Mouse (Mus musculus) hindbrain, embryonic 15.5 days (tissue): Measurements from ENCODE around the gene Gm20403. TPM values are rescaled to one million over a fixed set of nuclear protein-coding genes. Genes with fewer than 3 reads are reported as not detected.

Experiments used
- ATAC-seq: fragments of 200-750 bp; cut with Nextera tagmentation; 2 replicates; pipeline ENCODE4 v1.8.0; 2017; ENCODE audit warnings: low read depth, moderate number of reproducible peaks, moderate TSS enrichment; ENCODE audit not compliant: low FRiP score
- H3K27ac ChIP-seq: fragments of 300-500 bp; sonication (generic); replicated peaks from 2 replicates; pipeline ENCODE4 v1.5.1; 2015; ENCODE audit warnings: mild to moderate bottlenecking, inconsistent platforms
- H3K27me3 ChIP-seq: fragments of 300-500 bp; sonication (generic); 2 replicates; pipeline ENCODE4 v1.6.1; 2015; ENCODE audit warnings: control low read depth, inconsistent platforms
- H3K36me3 ChIP-seq: fragments of 300-500 bp; sonication (generic); 2 replicates; pipeline ENCODE4 v1.6.1; 2015; ENCODE audit warnings: control low read depth, inconsistent platforms
- H3K4me1 ChIP-seq: fragments of 300-500 bp; sonication (generic); replicated peaks from 2 replicates; pipeline ENCODE4 v1.6.1; 2015; ENCODE audit warnings: control low read depth, inconsistent platforms
- H3K4me2 ChIP-seq: fragments of 300-500 bp; sonication (generic); 2 replicates; pipeline ENCODE4 v1.6.1; 2015; ENCODE audit warnings: moderate library complexity, mild to moderate bottlenecking, inconsistent platforms
- H3K4me3 ChIP-seq: fragments of 300-500 bp; sonication (generic); 2 replicates; pipeline ENCODE4 v1.5.1; 2015; ENCODE audit warnings: mild to moderate bottlenecking, inconsistent platforms
- H3K9ac ChIP-seq: fragments of 300-500 bp; sonication (generic); 2 replicates; pipeline ENCODE4 v1.6.1; 2015; ENCODE audit warnings: inconsistent platforms
- H3K9me3 ChIP-seq: fragments of 300-500 bp; sonication (generic); 2 replicates; pipeline ENCODE4 v1.6.1; 2016; ENCODE audit warnings: control low read depth, inconsistent platforms
- WGBS: fragments of 180-500 bp; shearing (Covaris S2); methylation state at CpG from one replicate; pipeline ENCODE4 v1.1.7; 2015; 5-methylcytosine and 5-hydroxymethylcytosine counted together
- polyA plus RNA-seq: library from polyadenylated mRNA; unstranded; fragments of >200 nt; fragmentation: Nextera tagmentation; extraction: Ambion mirVana; gene quantifications from 2 replicates; pipeline ENCODE4 v1.2.1, GENCODE M21; 2015

Gm20403 gene
- polyA plus RNA-seq, result not detected in 2 replicates

- ATAC-seq, result peak; percentile 79
- Histone ChIP-seq H3K9ac (peak within 1 kb of the TSS; percentile 62), H3K27ac (peak within 1 kb of the TSS; percentile 79), H3K4me2 (peak within 1 kb of the TSS; percentile 99), H3K4me1 (peaks cover 9% of the 10 kb centered on the region), H3K36me3 (no peaks in the 10 kb centered on the region), H3K4me3 (peak within 1 kb of the TSS; percentile 69), H3K9me3 (no peaks in the 10 kb centered on the region), H3K27me3 (no peaks in the 10 kb centered on the region)
- WGBS, result 0% methylated on average over 29 of the region's 60 CpGs
Measured at GRCm38 (mm10) chr12:54986052-54986717, at the start of gene Gm20403. Gene Gm20403 (minus strand): TSS chr12:54986529.

- no peak overlapping the region for H3K27ac ChIP-seq
- ATAC-seq, result no peak
- H3K4me2 ChIP-seq, result no peak overlapping the region
- H3K9me3 ChIP-seq, result no peaks in the 10 kb centered on the region
- H3K27me3 ChIP-seq, result no peaks in the 10 kb centered on the region
- no peaks in the 10 kb centered on the region for H3K4me1 ChIP-seq
- H3K9ac ChIP-seq, result no peak overlapping the region
- no peak overlapping the region for H3K4me3 ChIP-seq
- 77% methylated on average over 3 of the region's 3 CpGs for WGBS
- no peaks in the 10 kb centered on the region for H3K36me3 ChIP-seq
Measured at GRCm38 (mm10) chr12:55027088-55027487, 40.8 kb upstream of the Gm20403 start.

- ATAC-seq, result no peak
- WGBS, result 79% methylated on average over 2 of the region's 2 CpGs
Measured at GRCm38 (mm10) chr12:55023284-55023683, 37.0 kb upstream of the Gm20403 start.

GRCm38 (mm10) chr12:55019421-55019877, 33.1 kb upstream of the Gm20403 start:
- no peak overlapping the region for H3K4me2 ChIP-seq
- no peak overlapping the region for H3K4me3 ChIP-seq
- no peak overlapping the region for H3K9ac ChIP-seq
- no peaks in the 10 kb centered on the region for H3K9me3 ChIP-seq
- H3K4me1 ChIP-seq, result no peaks in the 10 kb centered on the region
- 93% methylated on average over 7 of the region's 7 CpGs for WGBS
- no peak for ATAC-seq
- no peaks in the 10 kb centered on the region for H3K36me3 ChIP-seq
- no peak overlapping the region for H3K27ac ChIP-seq
- H3K27me3 ChIP-seq, result no peaks in the 10 kb centered on the region

More at GRCm38 (mm10) chr12:55023284-55023683, 37.0 kb upstream of the Gm20403 start:
- no peak overlapping the region for H3K4me3 ChIP-seq
- H3K27ac ChIP-seq, result no peak overlapping the region
- H3K9ac ChIP-seq, result no peak overlapping the region
- no peaks in the 10 kb centered on the region for H3K9me3 ChIP-seq
- H3K27me3 ChIP-seq, result no peaks in the 10 kb centered on the region
- H3K4me2 ChIP-seq, result no peak overlapping the region
- H3K36me3 ChIP-seq, result no peaks in the 10 kb centered on the region
- no peaks in the 10 kb centered on the region for H3K4me1 ChIP-seq

- Histone ChIP-seq H3K27ac (no peak overlapping the region), H3K4me1 (no peaks in the 10 kb centered on the region), H3K4me2 (no peak overlapping the region), H3K27me3 (no peaks in the 10 kb centered on the region), H3K4me3 (no peak overlapping the region), H3K9me3 (no peaks in the 10 kb centered on the region), H3K9ac (no peak overlapping the region), H3K36me3 (no peaks in the 10 kb centered on the region)
- WGBS, result 63% methylated on average over 9 of the region's 9 CpGs
- no peak for ATAC-seq
Measured at GRCm38 (mm10) chr12:55017119-55017721, 30.9 kb upstream of the Gm20403 start.

- Histone ChIP-seq H3K36me3 (no peaks in the 10 kb centered on the region), H3K27ac (no peak overlapping the region), H3K9ac (no peak overlapping the region), H3K4me1 (no peaks in the 10 kb centered on the region), H3K9me3 (no peaks in the 10 kb centered on the region), H3K4me2 (no peak overlapping the region), H3K4me3 (no peak overlapping the region), H3K27me3 (no peaks in the 10 kb centered on the region)
- ATAC-seq, result no peak
- 74% methylated on average over 8 of the region's 8 CpGs for WGBS
Measured at GRCm38 (mm10) chr12:55016339-55017118, 30.2 kb upstream of the Gm20403 start.

- no peak overlapping the region for H3K4me2 ChIP-seq
- WGBS, result 90% methylated on average over 5 of the region's 5 CpGs
- H3K27ac ChIP-seq, result no peak overlapping the region
- H3K9me3 ChIP-seq, result no peaks in the 10 kb centered on the region
- no peak for ATAC-seq
- no peaks in the 10 kb centered on the region for H3K4me1 ChIP-seq
- no peaks in the 10 kb centered on the region for H3K36me3 ChIP-seq
- no peak overlapping the region for H3K4me3 ChIP-seq
- no peaks in the 10 kb centered on the region for H3K27me3 ChIP-seq
- no peak overlapping the region for H3K9ac ChIP-seq
Measured at GRCm38 (mm10) chr12:55015428-55015827, 29.1 kb upstream of the Gm20403 start.

- ATAC-seq, result no peak
- Histone ChIP-seq H3K27ac (no peak within 1 kb of the TSS), H3K27me3 (no peaks in the 10 kb centered on the region), H3K4me1 (no peaks in the 10 kb centered on the region), H3K4me2 (no peak within 1 kb of the TSS), H3K9ac (no peak within 1 kb of the TSS), H3K36me3 (no peaks in the 10 kb centered on the region), H3K4me3 (no peak within 1 kb of the TSS), H3K9me3 (no peaks in the 10 kb centered on the region)
- 89% methylated on average over 6 of the region's 6 CpGs for WGBS
Measured at GRCm38 (mm10) chr12:55013626-55014398, 27.5 kb upstream of the Gm20403 start, which contains the start of gene Baz1a. Gene Baz1a (minus strand): TSS chr12:55014348.

GRCm38 (mm10) chr12:55013031-55013430, 26.7 kb upstream of the Gm20403 start:
- no peaks in the 10 kb centered on the region for H3K9me3 ChIP-seq
- no peaks in the 10 kb centered on the region for H3K4me1 ChIP-seq
- no peak overlapping the region for H3K27ac ChIP-seq
- H3K27me3 ChIP-seq, result no peaks in the 10 kb centered on the region
- WGBS, result 81% methylated on average over 1 of the region's 1 CpGs
- H3K4me3 ChIP-seq, result no peak overlapping the region
- ATAC-seq, result no peak
- no peak overlapping the region for H3K9ac ChIP-seq
- no peaks in the 10 kb centered on the region for H3K36me3 ChIP-seq
- H3K4me2 ChIP-seq, result no peak overlapping the region

GRCm38 (mm10) chr12:55007361-55008008, 21.2 kb upstream of the Gm20403 start:
- no peak overlapping the region for H3K9ac ChIP-seq
- H3K4me3 ChIP-seq, result no peak overlapping the region
- no peak for ATAC-seq
- no peaks in the 10 kb centered on the region for H3K27me3 ChIP-seq
- H3K27ac ChIP-seq, result no peak overlapping the region
- 91% methylated on average over 14 of the region's 14 CpGs for WGBS
- no peaks in the 10 kb centered on the region for H3K9me3 ChIP-seq
- no peaks in the 10 kb centered on the region for H3K4me1 ChIP-seq
- H3K36me3 ChIP-seq, result no peaks in the 10 kb centered on the region
- no peak overlapping the region for H3K4me2 ChIP-seq

GRCm38 (mm10) chr12:55006071-55006470, 19.7 kb upstream of the Gm20403 start:
- no peaks in the 10 kb centered on the region for H3K27me3 ChIP-seq
- no peak overlapping the region for H3K4me2 ChIP-seq
- no peaks in the 10 kb centered on the region for H3K36me3 ChIP-seq
- no peak overlapping the region for H3K9ac ChIP-seq
- H3K4me1 ChIP-seq, result no peaks in the 10 kb centered on the region
- no peak overlapping the region for H3K4me3 ChIP-seq
- H3K9me3 ChIP-seq, result no peaks in the 10 kb centered on the region
- no peak for ATAC-seq
- no peak overlapping the region for H3K27ac ChIP-seq
- 91% methylated on average over 7 of the region's 7 CpGs for WGBS
